Mouse (Mus musculus): ENCODE results near the gene Pde6g.

DNA sequence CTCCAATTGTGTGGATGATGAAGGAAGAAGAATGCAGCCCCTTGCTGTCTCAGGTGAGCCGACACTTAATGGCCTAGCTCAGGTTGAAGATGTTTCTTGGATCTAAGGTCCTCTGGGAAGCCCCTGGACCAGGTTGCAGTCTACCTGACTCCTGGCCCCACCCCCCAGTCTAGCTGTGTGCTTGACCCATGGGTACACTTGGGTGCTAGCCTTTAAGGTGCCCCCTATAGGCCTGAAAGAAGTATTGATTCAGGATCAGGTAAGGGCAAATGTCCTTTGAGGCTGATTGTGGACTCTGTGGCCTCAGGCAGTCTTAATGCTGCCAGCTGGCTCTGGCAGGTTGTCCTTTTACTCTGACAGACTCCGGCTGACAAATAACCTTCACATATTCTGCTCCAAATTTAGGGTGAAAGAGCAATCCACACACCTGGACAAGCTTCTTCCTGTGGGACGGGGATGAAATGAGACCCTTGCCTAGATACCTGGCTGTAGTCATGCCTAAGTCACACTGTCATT lies 10.5 kb downstream of the Pde6g start:
- TF ChIP-seq TCF3 (IDR thresholded peaks at IDR 0.05; ENCODE audit: insufficient read length, low read depth) (no peak), MAX (IDR thresholded peaks at IDR 0.05; ENCODE audit: low read depth) (no peak), POLR2A (IDR thresholded peaks at IDR 0.05; ENCODE audit: insufficient read length, low read depth) (no peak), REST (IDR thresholded peaks at IDR 0.05; ENCODE audit: insufficient read depth, insufficient read length) (no peak), TCF12 (IDR thresholded peaks at IDR 0.05; ENCODE audit: insufficient read depth, poor library complexity, severe bottlenecking) (no peak), MYOD1 (IDR thresholded peaks at IDR 0.05; ENCODE audit: control insufficient read depth in 1 of 3, insufficient read length in 2 of 3, low read depth in 2 of 3) (no peak), MYOG (IDR thresholded peaks at IDR 0.05; ENCODE audit: control insufficient read depth in 1 of 3, insufficient read depth in 1 of 3, insufficient read length in 2 of 3, low read depth in 2 of 3) (no peak), POLR2AphosphoS2 (IDR thresholded peaks at IDR 0.05; ENCODE audit: insufficient read length, low read depth) (no peak), SRF (IDR thresholded peaks at IDR 0.05; ENCODE audit: control insufficient read depth, insufficient read length, low read depth) (no peak), USF1 (IDR thresholded peaks at IDR 0.05; ENCODE audit: low read depth) (no peak)

Measured in myocyte (in vitro differentiated cells).